Mouse (Mus musculus): Measurements from ENCODE around the gene Cyp2w1.
A peak's percentile ranks its signal among the peaks of the same experiment; 100 is the strongest.

The Cyp2w1 gene

GRCm38 (mm10) chr5:139352317-139352716 is at the start of gene Cyp2w1:
Gene Cyp2w1 (plus strand): TSS chr5:139352617.
- DNase-seq: no peak

- no peak for DNase-seq
These were observed 48.8 kb upstream of the Cyp2w1 start for GRCm38 (mm10) chr5:139303646-139304061.

DNA sequence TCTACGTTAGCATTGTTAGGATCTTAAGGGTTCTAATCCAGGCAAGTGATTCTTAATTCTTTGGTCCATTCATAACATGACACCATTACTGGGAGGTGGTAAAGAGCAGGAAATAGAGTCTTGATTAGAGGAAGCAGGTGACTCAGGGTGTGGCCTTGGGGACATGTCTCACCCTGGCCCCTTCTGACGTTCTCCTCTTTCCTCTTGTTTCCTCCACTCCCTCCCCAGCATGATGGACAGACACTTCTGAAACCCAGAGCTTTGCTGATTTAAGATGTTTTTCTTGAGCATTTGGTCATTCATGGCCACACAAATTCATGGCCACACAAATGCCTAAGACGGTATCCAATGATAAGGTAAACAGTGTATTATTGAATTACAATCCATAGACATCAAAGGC is 42.5 kb upstream of the Cyp2w1 start:
- DNase-seq: no peak

- no peak for DNase-seq
These were observed 41.9 kb upstream of the Cyp2w1 start for GRCm38 (mm10) chr5:139310477-139310876.

GRCm38 (mm10) chr5:139311822-139312221 is 40.6 kb upstream of the Cyp2w1 start:
- DNase-seq: no peak

DNA sequence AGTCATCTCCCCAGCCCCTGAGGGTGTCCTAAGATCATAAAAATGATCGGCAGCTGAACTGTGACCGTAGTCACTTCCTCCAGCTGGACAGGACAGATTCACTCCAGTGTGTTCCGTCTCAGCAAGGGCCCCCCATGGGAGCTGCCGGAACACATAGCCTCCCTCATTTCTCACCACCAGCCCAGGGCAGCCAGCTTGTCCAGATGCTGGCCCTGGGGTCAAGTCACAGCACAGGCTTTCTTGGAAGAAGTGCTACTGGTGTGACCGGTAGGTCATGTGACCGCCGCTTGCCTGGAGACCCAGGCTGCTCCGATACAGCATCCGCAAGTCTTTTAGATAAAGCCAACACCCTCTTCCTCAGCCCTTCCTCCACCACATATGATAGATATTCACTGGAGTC is 38.9 kb upstream of the Cyp2w1 start:
- DNase-seq: no peak

DNA sequence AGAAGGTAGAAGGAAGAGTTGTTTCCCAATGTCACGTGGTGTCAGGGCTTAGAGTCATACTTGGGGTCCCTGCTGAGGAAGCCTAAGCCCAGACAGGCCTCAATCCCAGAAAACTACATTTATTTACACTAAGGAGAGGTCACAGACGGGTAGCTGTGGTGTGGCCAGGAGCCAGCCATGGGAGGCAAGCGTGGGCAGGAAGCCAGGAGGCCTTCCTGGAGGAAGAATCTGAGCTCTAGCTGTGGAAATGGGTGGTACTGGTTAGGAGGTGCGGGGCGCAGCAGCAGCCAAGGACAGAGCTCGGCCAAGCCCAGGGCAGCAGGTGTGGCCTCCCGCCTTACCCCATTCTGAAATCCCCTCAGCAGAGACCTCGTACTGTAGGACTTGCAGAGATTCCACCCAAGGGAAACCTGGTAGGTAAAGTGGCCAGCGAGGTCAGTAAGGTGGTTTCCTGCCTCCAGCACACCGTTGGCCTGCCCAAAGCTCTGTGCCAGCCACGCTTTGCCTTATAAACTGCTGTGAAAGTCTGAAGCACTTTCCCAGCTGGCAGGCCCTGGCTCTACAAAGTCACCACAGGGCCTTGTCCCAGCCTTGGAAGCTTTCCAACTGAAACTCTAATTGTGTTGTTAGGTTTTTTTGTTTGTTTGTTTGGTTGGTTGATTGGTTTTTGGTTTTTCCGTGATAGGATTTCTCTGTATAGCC is 37.3 kb upstream of the Cyp2w1 start:
- no peak for DNase-seq

GRCm38 (mm10) chr5:139316982-139317675 is 35.3 kb upstream of the Cyp2w1 start:
- peak; percentile 59 for DNase-seq

GRCm38 (mm10) chr5:139317751-139318504 is 34.5 kb upstream of the Cyp2w1 start:
- no peak for DNase-seq

DNA sequence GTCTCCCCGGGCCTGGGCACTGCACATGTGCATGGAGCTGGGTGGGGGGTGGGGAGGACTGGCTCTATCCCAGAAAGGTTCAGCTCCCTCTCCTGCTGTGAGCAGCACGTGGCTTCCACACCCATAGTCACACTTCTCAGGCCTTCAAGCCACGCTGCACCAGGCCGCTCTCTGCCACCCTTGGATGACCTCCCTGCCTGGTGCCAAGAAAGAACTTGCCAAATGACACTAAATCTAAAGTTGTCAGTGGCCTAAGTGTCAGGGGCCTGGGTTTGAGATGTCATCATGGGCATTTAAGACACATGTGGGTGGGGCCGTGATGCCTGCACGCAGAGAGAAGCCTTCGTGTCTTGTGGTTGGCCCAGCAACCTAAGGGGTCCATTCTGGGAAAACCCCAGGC is 32.0 kb upstream of the Cyp2w1 start:
- DNase-seq: no peak

- DNase-seq: no peak
These were observed 31.1 kb upstream of the Cyp2w1 start for GRCm38 (mm10) chr5:139321331-139321730.

GRCm38 (mm10) chr5:139323260-139323924 is 29.0 kb upstream of the Cyp2w1 start:
- peak; percentile 33 for DNase-seq

DNA sequence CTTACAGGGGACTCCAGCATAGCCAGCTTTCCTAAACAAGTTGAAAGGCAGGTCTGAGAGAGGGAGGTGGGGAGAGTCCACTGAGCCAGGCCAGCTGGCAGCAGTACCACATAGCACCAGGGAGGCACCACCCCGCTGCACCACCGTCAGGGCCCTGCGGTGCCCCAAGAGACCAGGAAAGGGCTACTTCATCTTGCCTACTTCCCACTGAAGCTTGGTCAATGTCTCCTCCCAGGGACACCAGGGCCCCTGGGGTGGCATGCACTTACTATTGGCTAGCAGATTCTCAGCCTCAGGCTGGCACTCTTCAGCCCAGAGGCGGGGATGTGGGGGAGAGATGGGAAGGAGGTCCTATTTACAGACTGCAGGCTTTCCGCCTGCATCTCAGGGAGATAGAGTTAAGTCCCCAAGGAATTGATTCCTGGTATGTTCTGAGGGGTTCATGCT is 28.3 kb upstream of the Cyp2w1 start:
- peak; percentile 26 for DNase-seq

- peak; percentile 66 for DNase-seq
These were observed 27.6 kb upstream of the Cyp2w1 start for GRCm38 (mm10) chr5:139324691-139325394.

DNA sequence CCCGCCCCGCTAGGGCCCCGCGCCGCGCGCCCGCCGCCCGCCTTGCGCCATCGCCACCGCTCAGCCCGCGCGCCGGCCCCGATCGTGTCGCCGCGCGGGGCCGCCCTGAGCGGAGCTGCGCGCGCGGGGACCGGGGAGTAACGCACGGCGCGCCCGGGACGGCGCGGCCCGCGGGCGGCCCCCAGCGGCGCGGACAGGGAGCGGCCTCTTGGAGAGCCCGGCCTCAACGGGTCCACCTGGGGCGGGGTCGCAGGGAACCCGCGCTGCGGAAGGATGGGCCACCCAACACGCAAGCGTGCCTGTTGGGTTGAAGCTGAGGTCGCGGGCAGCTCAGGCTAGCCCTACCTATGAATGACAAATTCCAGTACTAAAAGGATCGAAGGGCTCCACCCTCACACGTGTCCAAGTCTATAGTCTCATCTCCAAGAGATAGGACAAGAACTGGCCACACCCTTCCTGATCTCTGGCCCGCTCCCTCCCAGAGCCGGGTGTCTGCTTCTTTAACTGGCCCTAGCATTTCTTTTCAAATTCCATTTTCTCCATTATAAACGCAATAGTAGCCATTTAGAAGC is 26.9 kb upstream of the Cyp2w1 start, which contains the start of gene Adap1:
TSS of gene Adap1 (minus strand) at position 228 of the 572 bp plus-strand sequence.
- peak; percentile 53 for DNase-seq

DNA sequence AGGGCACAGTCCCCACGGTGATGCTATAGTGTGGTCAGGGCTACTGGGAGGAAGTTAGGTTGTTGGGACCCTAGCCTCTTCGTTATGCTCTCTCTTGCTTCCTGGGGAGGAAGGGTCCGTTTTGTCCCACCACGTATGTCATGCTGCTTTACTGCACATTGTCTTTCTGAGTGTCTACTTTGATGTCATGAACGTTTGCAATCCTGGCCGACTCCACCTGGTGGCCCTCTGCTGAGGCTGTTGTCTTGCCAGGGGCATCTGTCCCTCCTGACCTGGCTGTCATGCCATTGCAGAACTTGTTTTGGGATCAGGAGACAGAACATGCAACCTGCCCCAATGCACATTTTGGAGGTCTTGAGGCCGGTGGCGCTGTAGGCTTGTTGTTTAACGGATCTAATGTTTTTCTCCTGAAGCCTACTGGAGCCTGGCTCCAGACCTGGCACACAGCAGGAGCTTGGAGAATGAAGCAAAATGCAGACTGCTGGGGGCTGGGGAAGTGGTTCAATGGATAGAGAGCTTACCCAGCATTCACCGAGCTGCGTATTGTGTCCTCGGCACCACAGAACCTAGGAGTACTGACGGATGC is 26.2 kb upstream of the Cyp2w1 start:
- no peak for DNase-seq

- no peak for DNase-seq
These were observed 25.3 kb upstream of the Cyp2w1 start for GRCm38 (mm10) chr5:139326986-139327633.

GRCm38 (mm10) chr5:139327634-139328020 is 24.8 kb upstream of the Cyp2w1 start:
- no peak for DNase-seq

DNA sequence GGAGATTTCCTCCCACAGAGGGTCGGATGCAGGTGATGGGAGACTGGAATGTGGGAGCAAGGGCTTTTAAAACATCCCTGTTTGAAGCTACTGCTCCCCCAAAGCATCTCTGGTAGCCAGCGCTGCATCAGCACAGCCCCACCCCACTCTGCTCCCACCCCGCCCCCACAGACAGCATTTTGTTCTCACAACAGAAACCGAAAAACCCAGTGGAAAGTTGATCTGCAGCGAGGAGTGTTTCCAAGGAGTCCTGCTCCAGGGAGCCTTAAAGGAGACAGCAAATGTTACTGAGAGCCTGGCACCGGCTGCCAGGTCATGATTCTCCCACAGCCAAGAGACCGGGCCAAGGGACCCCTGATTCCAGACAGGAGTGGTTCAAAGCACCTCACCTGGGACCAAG is 21.7 kb upstream of the Cyp2w1 start:
- DNase-seq: no peak

GRCm38 (mm10) chr5:139331742-139332141 is 20.7 kb upstream of the Cyp2w1 start:
- DNase-seq: peak; percentile 88

All from lung, postnatal 36 days (tissue).